Mouse (Mus musculus): ENCODE results near the gene Grb2. TPM values are rescaled to one million over a fixed set of nuclear protein-coding genes. Genes with fewer than 3 reads are reported as not detected.
A peak's percentile ranks its signal among the peaks of the same experiment; 100 is the strongest.

The Grb2 gene
- polyA plus RNA-seq, 1 experiment from 2014 or later, result 103 TPM

GRCm38 (mm10) chr11:115619949-115620348 is 88.4 kb downstream of the Grb2 start:
- ATAC-seq (replicated peaks; ENCODE audit: insufficient number of reproducible peaks, insufficient read depth, low FRiP score, low read depth), result no peak
- no peak overlapping the region for H3K4me2 ChIP-seq
- H3K9ac ChIP-seq, result no peak overlapping the region
- no peak overlapping the region for H3K4me3 ChIP-seq
- H3K36me3 ChIP-seq, result peaks cover 42% of the 10 kb centered on the region
- H3K27me3 ChIP-seq, result no peaks in the 10 kb centered on the region
- H3K4me1 ChIP-seq (replicated peaks), result peaks cover 15% of the 10 kb centered on the region
- WGBS, result 87% methylated on average over 7 of the region's 7 CpGs
- no peak overlapping the region for H3K27ac ChIP-seq
- no peaks in the 10 kb centered on the region for H3K9me3 ChIP-seq (replicated peaks)

- H3K4me1 ChIP-seq (replicated peaks), result peaks cover 25% of the 10 kb centered on the region
These were observed 89.5 kb downstream of the Grb2 start for GRCm38 (mm10) chr11:115618732-115619516.

GRCm38 (mm10) chr11:115618001-115618400 is 90.4 kb downstream of the Grb2 start:
- Histone ChIP-seq H3K9ac (no peak overlapping the region), H3K9me3 (replicated peaks) (no peaks in the 10 kb centered on the region), H3K36me3 (peaks cover 36% of the 10 kb centered on the region), H3K4me2 (no peak overlapping the region), H3K4me1 (replicated peaks) (peaks cover 32% of the 10 kb centered on the region), H3K4me3 (no peak overlapping the region), H3K27ac (no peak overlapping the region), H3K27me3 (no peaks in the 10 kb centered on the region)
- no peak for ATAC-seq (replicated peaks; ENCODE audit: insufficient number of reproducible peaks, insufficient read depth, low FRiP score, low read depth)
- WGBS, result 88% methylated on average over 2 of the region's 2 CpGs

More at GRCm38 (mm10) chr11:115618732-115619516, 89.5 kb downstream of the Grb2 start:
- Histone ChIP-seq H3K9me3 (replicated peaks) (no peaks in the 10 kb centered on the region), H3K27ac (no peak overlapping the region), H3K4me2 (no peak overlapping the region), H3K9ac (no peak overlapping the region), H3K27me3 (no peaks in the 10 kb centered on the region), H3K36me3 (peaks cover 42% of the 10 kb centered on the region), H3K4me3 (no peak overlapping the region)
- 88% methylated on average over 16 of the region's 16 CpGs for WGBS
- no peak for ATAC-seq (replicated peaks; ENCODE audit: insufficient number of reproducible peaks, insufficient read depth, low FRiP score, low read depth)

- H3K27ac ChIP-seq, result no peak overlapping the region
- peaks cover 26% of the 10 kb centered on the region for H3K36me3 ChIP-seq
- H3K9ac ChIP-seq, result no peak overlapping the region
- ATAC-seq (replicated peaks; ENCODE audit: insufficient number of reproducible peaks, insufficient read depth, low FRiP score, low read depth), result no peak
- no peak overlapping the region for H3K4me2 ChIP-seq
- WGBS, result 68% methylated on average over 6 of the region's 6 CpGs
- H3K27me3 ChIP-seq, result no peaks in the 10 kb centered on the region
- peaks cover 34% of the 10 kb centered on the region for H3K4me1 ChIP-seq (replicated peaks)
- no peaks in the 10 kb centered on the region for H3K9me3 ChIP-seq (replicated peaks)
- no peak overlapping the region for H3K4me3 ChIP-seq
These were observed 91.5 kb downstream of the Grb2 start for GRCm38 (mm10) chr11:115616893-115617292.

GRCm38 (mm10) chr11:115616371-115616770 is 92.0 kb downstream of the Grb2 start:
- Histone ChIP-seq H3K36me3 (peaks cover 24% of the 10 kb centered on the region), H3K4me3 (no peak overlapping the region), H3K4me1 (replicated peaks) (peaks cover 37% of the 10 kb centered on the region), H3K27me3 (no peaks in the 10 kb centered on the region), H3K9ac (no peak overlapping the region), H3K27ac (no peak overlapping the region), H3K4me2 (no peak overlapping the region), H3K9me3 (replicated peaks) (no peaks in the 10 kb centered on the region)
- WGBS, result 85% methylated on average over 7 of the region's 7 CpGs
- ATAC-seq (replicated peaks; ENCODE audit: insufficient number of reproducible peaks, insufficient read depth, low FRiP score, low read depth), result no peak

GRCm38 (mm10) chr11:115615875-115616274 is 92.5 kb downstream of the Grb2 start:
- Histone ChIP-seq H3K9ac (no peak overlapping the region), H3K36me3 (peaks cover 19% of the 10 kb centered on the region), H3K27me3 (no peaks in the 10 kb centered on the region), H3K9me3 (replicated peaks) (no peaks in the 10 kb centered on the region), H3K4me2 (no peak overlapping the region), H3K27ac (peak overlapping the region; percentile 51), H3K4me3 (no peak overlapping the region), H3K4me1 (replicated peaks) (peaks cover 37% of the 10 kb centered on the region)
- 76% methylated on average over 6 of the region's 6 CpGs for WGBS
- ATAC-seq (replicated peaks; ENCODE audit: insufficient number of reproducible peaks, insufficient read depth, low FRiP score, low read depth), result no peak

GRCm38 (mm10) chr11:115615108-115615825 is 93.1 kb downstream of the Grb2 start:
- Histone ChIP-seq H3K27me3 (no peaks in the 10 kb centered on the region), H3K9me3 (replicated peaks) (no peaks in the 10 kb centered on the region), H3K4me3 (no peak overlapping the region), H3K4me1 (replicated peaks) (peaks cover 37% of the 10 kb centered on the region), H3K36me3 (peaks cover 13% of the 10 kb centered on the region), H3K9ac (no peak overlapping the region), H3K4me2 (no peak overlapping the region), H3K27ac (peak overlapping the region; percentile 51)
- no peak for ATAC-seq (replicated peaks; ENCODE audit: insufficient number of reproducible peaks, insufficient read depth, low FRiP score, low read depth)
- 68% methylated on average over 15 of the region's 15 CpGs for WGBS

- Histone ChIP-seq H3K9ac (no peak overlapping the region), H3K36me3 (peaks cover 6% of the 10 kb centered on the region; the same call in 1 of the 2 replicates), H3K4me1 (replicated peaks) (peaks cover 37% of the 10 kb centered on the region), H3K4me3 (no peak overlapping the region), H3K4me2 (no peak overlapping the region), H3K27me3 (no peaks in the 10 kb centered on the region), H3K27ac (peak overlapping the region; percentile 51), H3K9me3 (replicated peaks) (no peaks in the 10 kb centered on the region)
- 74% methylated on average over 10 of the region's 10 CpGs for WGBS
- ATAC-seq (replicated peaks; ENCODE audit: insufficient number of reproducible peaks, insufficient read depth, low FRiP score, low read depth), result no peak
These were observed 93.9 kb downstream of the Grb2 start for GRCm38 (mm10) chr11:115614346-115615107.

GRCm38 (mm10) chr11:115613138-115613945 is 95.1 kb downstream of the Grb2 start:
- ATAC-seq (replicated peaks; ENCODE audit: insufficient number of reproducible peaks, insufficient read depth, low FRiP score, low read depth), result 0 out of 2 replicates have a peak, but pooled peaks have one; percentile 1
- Histone ChIP-seq H3K36me3 (peaks cover 7% of the 10 kb centered on the region; the same call in 1 of the 2 replicates), H3K9ac (peak overlapping the region; percentile 83), H3K4me2 (peak overlapping the region; percentile 93), H3K27me3 (no peaks in the 10 kb centered on the region), H3K27ac (peak overlapping the region; percentile 98), H3K4me1 (replicated peaks) (peaks cover 37% of the 10 kb centered on the region), H3K4me3 (peak overlapping the region; percentile 85), H3K9me3 (replicated peaks) (no peaks in the 10 kb centered on the region)
- 0% methylated on average over 16 of the region's 16 CpGs for WGBS

GRCm38 (mm10) chr11:115612410-115613137 is 95.8 kb downstream of the Grb2 start, which contains the start of gene Mif4gd:
Gene Mif4gd (minus strand): TSS chr11:115612969.
- Histone ChIP-seq H3K4me1 (replicated peaks) (peaks cover 37% of the 10 kb centered on the region), H3K9me3 (replicated peaks) (no peaks in the 10 kb centered on the region), H3K9ac (peak within 1 kb of the TSS; percentile 83), H3K4me2 (peak within 1 kb of the TSS; percentile 93), H3K27me3 (no peaks in the 10 kb centered on the region), H3K36me3 (peaks cover 12% of the 10 kb centered on the region; the same call in 1 of the 2 replicates), H3K4me3 (peak within 1 kb of the TSS; percentile 85), H3K27ac (peak within 1 kb of the TSS; percentile 98)
- under 1% methylated on average over 54 of the region's 80 CpGs for whole genome bisulfite sequencing
- ATAC-seq (replicated peaks; ENCODE audit: insufficient number of reproducible peaks, insufficient read depth, low FRiP score, low read depth), result peak; percentile 84

Data from heart, embryonic 15.5 days (tissue).